Mouse (Mus musculus): Measurements from ENCODE around the gene Kcnh1. TPM values are rescaled to one million over a fixed set of nuclear protein-coding genes. Genes with fewer than 3 reads are reported as not detected.

Gene Kcnh1
- polyA plus RNA-seq, 1 experiment from 2014 or later, result 0.88 TPM

DNA sequence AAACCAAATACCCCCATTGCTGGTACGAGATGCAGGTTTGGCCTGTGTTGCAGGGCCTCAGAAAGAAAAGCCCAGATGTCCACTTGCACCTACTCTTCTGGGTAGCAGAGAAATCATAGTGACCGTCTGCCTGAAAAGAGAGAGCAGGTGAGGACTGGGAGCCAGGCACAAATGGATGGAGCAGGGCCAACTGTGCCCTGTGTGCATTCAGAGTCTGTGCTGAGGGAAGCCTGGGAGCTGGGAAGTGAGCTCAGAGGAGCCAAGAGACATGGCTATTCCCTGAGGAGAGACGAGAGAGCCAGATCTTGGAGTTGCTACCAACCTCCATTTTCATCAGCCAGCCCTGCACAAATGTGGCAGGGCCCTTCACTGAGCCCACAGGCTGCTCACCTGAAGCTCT is 93.8 kb downstream of the Kcnh1 start:
- H3K9ac ChIP-seq (ENCODE audit: low read length), result no peak overlapping the region
- no peak overlapping the region for H3K4me2 ChIP-seq (ENCODE audit: low read length)
- H3K27me3 ChIP-seq (replicated peaks; ENCODE audit: control insufficient read depth, insufficient read depth, low read length), result no peaks in the 10 kb centered on the region
- no peaks in the 10 kb centered on the region for H3K4me1 ChIP-seq (ENCODE audit: control insufficient read depth, insufficient read depth, low read length)
- no peaks in the 10 kb centered on the region for H3K9me3 ChIP-seq (replicated peaks; ENCODE audit: control insufficient read depth, low read length)
- no peak overlapping the region for H3K27ac ChIP-seq (ENCODE audit: low read depth, low read length)
- no peak for DNase-seq (ENCODE audit: low spot score)
- 78% methylated on average over 3 of the region's 3 CpGs for WGBS
- ATAC-seq, result no peak
- no peaks in the 10 kb centered on the region for H3K36me3 ChIP-seq (ENCODE audit: control insufficient read depth, insufficient read depth, low read length)
- H3K4me3 ChIP-seq (ENCODE audit: low read depth, low read length), result no peak overlapping the region

DNA sequence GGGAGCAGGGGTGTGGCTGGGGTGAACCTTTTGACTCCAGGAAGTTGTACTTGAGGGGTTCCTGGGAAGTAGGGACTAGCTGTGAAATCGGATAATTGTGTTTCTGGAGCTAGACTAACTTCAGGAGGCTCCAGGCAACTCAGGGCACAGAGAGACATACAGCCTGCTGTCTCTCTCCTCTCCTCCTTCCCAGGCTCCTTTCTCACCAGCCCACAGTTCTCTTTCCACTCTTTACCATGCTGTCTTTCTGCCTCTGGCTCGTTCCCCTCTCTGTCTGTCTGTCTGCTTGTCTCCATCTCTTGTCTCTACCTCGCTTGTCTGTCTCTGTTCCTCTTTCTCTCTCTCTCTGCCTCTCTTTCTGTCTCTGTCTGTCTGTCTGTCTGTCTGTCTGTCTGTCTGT is 94.4 kb downstream of the Kcnh1 start:
- no peaks in the 10 kb centered on the region for H3K27me3 ChIP-seq (replicated peaks; ENCODE audit: control insufficient read depth, insufficient read depth, low read length)
- 75% methylated on average over 3 of the region's 3 CpGs for WGBS
- no peak overlapping the region for H3K27ac ChIP-seq (ENCODE audit: low read depth, low read length)
- H3K9ac ChIP-seq (ENCODE audit: low read length), result no peak overlapping the region
- H3K4me2 ChIP-seq (ENCODE audit: low read length), result no peak overlapping the region
- H3K4me3 ChIP-seq (ENCODE audit: low read depth, low read length), result no peak overlapping the region
- H3K4me1 ChIP-seq (ENCODE audit: control insufficient read depth, insufficient read depth, low read length), result no peaks in the 10 kb centered on the region
- ATAC-seq (no peak), DNase-seq (ENCODE audit: low spot score) (no peak)
- no peaks in the 10 kb centered on the region for H3K36me3 ChIP-seq (ENCODE audit: control insufficient read depth, insufficient read depth, low read length)
- H3K9me3 ChIP-seq (replicated peaks; ENCODE audit: control insufficient read depth, low read length), result no peaks in the 10 kb centered on the region

DNA sequence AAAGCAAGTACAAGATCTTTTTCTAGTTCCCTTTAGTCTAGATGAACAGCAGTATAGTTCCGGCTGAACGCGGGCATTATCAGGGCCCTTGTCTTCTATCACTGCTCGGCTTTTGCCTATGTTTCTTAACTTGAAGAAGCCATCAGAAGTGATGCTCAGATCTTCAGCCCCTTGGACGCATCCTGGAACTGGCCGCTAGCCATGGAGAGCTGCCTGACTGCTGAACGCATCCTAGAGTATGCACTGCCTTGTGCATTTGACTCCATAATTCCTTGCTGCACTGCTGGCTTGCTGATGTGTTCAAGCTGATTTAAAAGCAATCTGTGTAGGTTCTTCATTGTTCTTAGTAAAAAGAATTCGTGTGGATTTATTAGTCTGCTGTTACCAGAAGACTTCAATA is 97.9 kb downstream of the Kcnh1 start:
- Histone ChIP-seq H3K27me3 (replicated peaks; ENCODE audit: control insufficient read depth, insufficient read depth, low read length) (no peaks in the 10 kb centered on the region), H3K4me3 (ENCODE audit: low read depth, low read length) (no peak overlapping the region), H3K4me1 (ENCODE audit: control insufficient read depth, insufficient read depth, low read length) (no peaks in the 10 kb centered on the region), H3K27ac (ENCODE audit: low read depth, low read length) (no peak overlapping the region), H3K36me3 (ENCODE audit: control insufficient read depth, insufficient read depth, low read length) (no peaks in the 10 kb centered on the region), H3K9ac (ENCODE audit: low read length) (no peak overlapping the region), H3K4me2 (ENCODE audit: low read length) (no peak overlapping the region), H3K9me3 (replicated peaks; ENCODE audit: control insufficient read depth, low read length) (no peaks in the 10 kb centered on the region)
- 86% methylated on average over 8 of the region's 8 CpGs for WGBS
- DNase-seq (ENCODE audit: low spot score), result no peak
- ATAC-seq, result no peak

DNA sequence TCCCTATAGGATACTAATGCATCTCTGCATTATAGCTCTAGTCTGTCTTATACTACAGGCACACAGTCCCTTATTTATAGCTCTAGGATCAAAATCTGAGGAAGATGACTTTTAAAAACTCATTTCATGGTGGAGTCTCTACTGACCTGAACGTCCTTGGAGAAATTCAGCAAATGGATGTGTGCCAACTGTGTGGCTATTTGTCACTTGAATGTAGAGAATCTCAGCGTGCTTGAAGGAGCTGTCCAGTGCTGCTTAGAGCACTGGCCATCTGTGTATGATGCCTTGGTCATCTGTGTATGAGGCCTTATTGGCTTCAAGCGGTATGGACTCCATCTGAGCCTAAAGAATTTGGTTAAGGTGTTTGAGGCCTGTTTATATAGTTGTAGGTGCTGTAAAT is 100.7 kb downstream of the Kcnh1 start:
- Histone ChIP-seq H3K9ac (ENCODE audit: low read length) (no peak overlapping the region), H3K4me3 (ENCODE audit: low read depth, low read length) (no peak overlapping the region), H3K9me3 (replicated peaks; ENCODE audit: control insufficient read depth, low read length) (no peaks in the 10 kb centered on the region), H3K4me1 (ENCODE audit: control insufficient read depth, insufficient read depth, low read length) (no peaks in the 10 kb centered on the region), H3K27me3 (replicated peaks; ENCODE audit: control insufficient read depth, insufficient read depth, low read length) (no peaks in the 10 kb centered on the region), H3K27ac (ENCODE audit: low read depth, low read length) (no peak overlapping the region), H3K36me3 (ENCODE audit: control insufficient read depth, insufficient read depth, low read length) (no peaks in the 10 kb centered on the region), H3K4me2 (ENCODE audit: low read length) (no peak overlapping the region)
- 74% methylated on average over 3 of the region's 3 CpGs for WGBS
- DNase-seq (ENCODE audit: low spot score), result no peak
- no peak for ATAC-seq

DNA sequence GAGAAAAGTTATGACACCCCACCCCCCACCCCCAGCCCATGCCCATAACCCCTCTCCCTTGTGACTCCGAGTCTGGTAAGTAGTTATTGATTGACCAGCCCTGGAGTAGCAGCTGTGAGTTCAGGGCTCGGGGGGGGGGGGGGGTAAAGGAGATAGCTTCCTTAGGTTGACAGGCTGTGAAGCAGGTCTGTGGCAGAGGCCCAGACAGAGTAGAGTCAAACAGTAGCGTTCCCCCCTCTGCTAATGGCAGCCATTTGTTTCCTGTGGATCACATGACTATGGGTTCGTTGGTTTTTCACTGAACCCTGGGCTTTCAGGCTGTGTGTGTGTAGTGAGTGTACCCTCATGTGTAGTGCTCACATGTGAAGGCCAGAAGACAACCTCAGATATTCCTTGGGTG is 102.8 kb downstream of the Kcnh1 start:
- Histone ChIP-seq H3K9ac (ENCODE audit: low read length) (no peak overlapping the region), H3K9me3 (replicated peaks; ENCODE audit: control insufficient read depth, low read length) (no peaks in the 10 kb centered on the region), H3K4me1 (ENCODE audit: control insufficient read depth, insufficient read depth, low read length) (no peaks in the 10 kb centered on the region), H3K27me3 (replicated peaks; ENCODE audit: control insufficient read depth, insufficient read depth, low read length) (no peaks in the 10 kb centered on the region), H3K36me3 (ENCODE audit: control insufficient read depth, insufficient read depth, low read length) (no peaks in the 10 kb centered on the region), H3K4me3 (ENCODE audit: low read depth, low read length) (no peak overlapping the region), H3K4me2 (ENCODE audit: low read length) (no peak overlapping the region), H3K27ac (ENCODE audit: low read depth, low read length) (no peak overlapping the region)
- 85% methylated on average over 3 of the region's 4 CpGs for WGBS
- DNase-seq (ENCODE audit: low spot score), result no peak
- no peak for ATAC-seq

DNA sequence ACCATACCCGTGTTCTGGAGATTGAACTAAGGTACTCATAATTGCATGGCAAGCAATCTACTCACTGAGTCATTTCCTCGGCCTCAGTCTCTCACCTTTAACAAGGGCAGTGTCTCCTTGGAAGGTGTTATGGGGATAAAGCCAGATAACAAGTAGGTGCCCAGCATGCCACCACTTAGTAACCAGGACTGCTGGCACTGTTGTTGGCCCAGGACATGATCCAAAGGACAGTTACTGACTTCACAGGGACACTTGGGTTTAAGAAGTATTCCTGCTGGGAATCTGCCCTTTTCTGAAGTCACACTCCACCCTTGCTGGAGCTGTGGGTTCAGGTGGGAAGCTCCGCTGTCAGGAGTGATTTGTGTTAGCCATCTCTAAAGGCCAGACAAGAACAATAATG is 103.3 kb downstream of the Kcnh1 start:
- ATAC-seq, result no peak
- no peaks in the 10 kb centered on the region for H3K9me3 ChIP-seq (replicated peaks; ENCODE audit: control insufficient read depth, low read length)
- H3K4me3 ChIP-seq (ENCODE audit: low read depth, low read length), result no peak overlapping the region
- H3K9ac ChIP-seq (ENCODE audit: low read length), result no peak overlapping the region
- no peak overlapping the region for H3K4me2 ChIP-seq (ENCODE audit: low read length)
- no peaks in the 10 kb centered on the region for H3K4me1 ChIP-seq (ENCODE audit: control insufficient read depth, insufficient read depth, low read length)
- no peaks in the 10 kb centered on the region for H3K27me3 ChIP-seq (replicated peaks; ENCODE audit: control insufficient read depth, insufficient read depth, low read length)
- no peaks in the 10 kb centered on the region for H3K36me3 ChIP-seq (ENCODE audit: control insufficient read depth, insufficient read depth, low read length)
- no peak overlapping the region for H3K27ac ChIP-seq (ENCODE audit: low read depth, low read length)
- DNase-seq (ENCODE audit: low spot score), result no peak
- WGBS, result 87% methylated on average over 3 of the region's 3 CpGs

DNA sequence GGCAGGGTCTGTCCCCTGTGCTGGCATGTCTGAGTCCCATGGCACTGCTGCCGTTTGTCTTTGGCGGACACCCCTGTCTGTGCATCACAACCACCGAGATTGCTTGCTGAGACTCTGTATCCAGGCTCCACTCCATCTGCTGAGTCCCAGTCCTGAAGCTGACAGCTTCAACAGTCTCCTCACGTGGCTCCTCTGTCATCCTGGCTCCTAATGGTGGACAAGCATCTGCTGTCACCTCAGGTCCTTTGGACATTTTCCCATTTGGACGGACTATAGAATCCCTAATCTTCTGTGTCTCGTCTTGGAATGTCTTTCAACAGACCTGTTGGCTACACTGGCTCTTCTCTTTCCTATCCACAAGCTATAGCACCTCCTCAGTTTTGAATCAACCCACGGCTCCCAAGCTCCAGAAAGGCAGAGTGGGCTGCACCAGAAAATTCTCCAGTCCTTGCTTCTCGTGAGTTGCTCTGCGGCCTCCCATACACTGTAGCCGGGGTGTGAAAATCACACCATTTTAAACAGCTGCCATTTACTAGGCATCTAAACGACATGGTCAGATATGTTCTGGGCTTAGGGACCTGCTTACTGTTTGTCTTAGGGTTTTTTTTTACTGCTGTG is 104.8 kb downstream of the Kcnh1 start:
- no peak for ATAC-seq

DNA sequence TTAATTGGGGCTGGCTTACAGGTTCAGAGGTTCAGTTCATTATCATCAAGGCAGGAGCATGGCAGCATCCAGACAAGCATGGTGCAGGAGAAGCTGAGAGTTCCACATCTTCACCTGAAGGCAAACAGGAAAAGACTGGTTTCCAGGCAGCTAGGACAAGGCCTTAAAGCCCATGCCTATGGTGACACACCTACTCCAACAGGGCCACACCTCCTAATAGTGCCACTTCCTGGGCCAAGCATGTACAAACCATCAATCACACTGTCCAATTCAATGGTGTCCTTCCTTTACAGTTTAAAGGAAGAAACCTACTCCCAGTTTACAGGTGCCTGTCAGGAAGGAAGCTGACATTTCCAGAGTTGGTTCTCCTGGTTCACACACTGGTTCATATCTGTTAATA is 105.3 kb downstream of the Kcnh1 start:
- H3K27me3 ChIP-seq (replicated peaks; ENCODE audit: control insufficient read depth, insufficient read depth, low read length), result no peaks in the 10 kb centered on the region
- H3K4me2 ChIP-seq (ENCODE audit: low read length), result no peak overlapping the region
- H3K4me3 ChIP-seq (ENCODE audit: low read depth, low read length), result no peak overlapping the region
- ATAC-seq (no peak), DNase-seq (ENCODE audit: low spot score) (no peak)
- no peaks in the 10 kb centered on the region for H3K9me3 ChIP-seq (replicated peaks; ENCODE audit: control insufficient read depth, low read length)
- no peaks in the 10 kb centered on the region for H3K4me1 ChIP-seq (ENCODE audit: control insufficient read depth, insufficient read depth, low read length)
- no peaks in the 10 kb centered on the region for H3K36me3 ChIP-seq (ENCODE audit: control insufficient read depth, insufficient read depth, low read length)
- H3K27ac ChIP-seq (ENCODE audit: low read depth, low read length), result no peak overlapping the region
- H3K9ac ChIP-seq (ENCODE audit: low read length), result no peak overlapping the region

More for the DNA sequence above, 104.8 kb downstream of the Kcnh1 start:
- H3K4me1 ChIP-seq (ENCODE audit: control insufficient read depth, insufficient read depth, low read length), result no peaks in the 10 kb centered on the region
- H3K4me3 ChIP-seq (ENCODE audit: low read depth, low read length), result no peak overlapping the region
- no peaks in the 10 kb centered on the region for H3K9me3 ChIP-seq (replicated peaks; ENCODE audit: control insufficient read depth, low read length)
- no peak overlapping the region for H3K9ac ChIP-seq (ENCODE audit: low read length)
- no peaks in the 10 kb centered on the region for H3K27me3 ChIP-seq (replicated peaks; ENCODE audit: control insufficient read depth, insufficient read depth, low read length)
- H3K4me2 ChIP-seq (ENCODE audit: low read length), result no peak overlapping the region
- H3K36me3 ChIP-seq (ENCODE audit: control insufficient read depth, insufficient read depth, low read length), result no peaks in the 10 kb centered on the region
- 80% methylated on average over 11 of the region's 11 CpGs for WGBS
- H3K27ac ChIP-seq (ENCODE audit: low read depth, low read length), result no peak overlapping the region
- no peak for DNase-seq (ENCODE audit: low spot score)

DNA sequence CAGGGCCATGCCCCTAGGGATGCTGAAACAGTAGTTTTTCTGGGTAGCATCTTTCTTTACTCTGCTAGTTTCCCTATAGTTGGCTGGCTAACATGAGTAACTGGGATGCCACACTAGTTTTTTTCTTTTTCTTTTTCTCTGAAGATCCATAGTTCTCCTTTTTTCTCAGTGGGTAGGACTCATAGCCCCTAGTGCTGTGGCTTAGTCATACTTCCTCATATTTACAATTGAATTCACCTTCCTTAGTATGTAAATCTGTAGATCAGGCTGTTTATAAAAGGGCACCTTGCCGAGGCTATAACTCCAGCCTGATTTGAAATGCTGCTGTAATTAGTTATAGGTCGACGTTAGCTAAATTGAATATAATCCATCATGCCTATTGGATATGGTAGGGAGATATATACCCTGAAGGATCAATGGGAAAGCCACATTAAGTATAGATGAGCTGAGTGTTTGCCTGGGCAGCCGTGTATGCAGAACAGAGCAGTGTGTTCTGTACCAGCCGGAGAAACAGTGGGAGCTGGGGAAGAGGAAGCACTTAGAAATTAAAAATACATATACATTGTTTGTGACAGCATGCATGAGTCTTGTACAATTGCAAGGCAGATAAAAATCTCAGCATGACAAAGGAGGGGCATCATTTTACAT is 107.0 kb downstream of the Kcnh1 start:
- Histone ChIP-seq H3K4me2 (ENCODE audit: low read length) (no peak overlapping the region), H3K27ac (ENCODE audit: low read depth, low read length) (no peak overlapping the region), H3K27me3 (replicated peaks; ENCODE audit: control insufficient read depth, insufficient read depth, low read length) (no peaks in the 10 kb centered on the region), H3K9ac (ENCODE audit: low read length) (no peak overlapping the region), H3K4me1 (ENCODE audit: control insufficient read depth, insufficient read depth, low read length) (no peaks in the 10 kb centered on the region), H3K9me3 (replicated peaks; ENCODE audit: control insufficient read depth, low read length) (no peaks in the 10 kb centered on the region), H3K4me3 (ENCODE audit: low read depth, low read length) (no peak overlapping the region), H3K36me3 (ENCODE audit: control insufficient read depth, insufficient read depth, low read length) (no peaks in the 10 kb centered on the region)
- no peak for DNase-seq (ENCODE audit: low spot score)
- no peak for ATAC-seq
- 80% methylated on average over 5 of the region's 5 CpGs for WGBS

Data from forebrain, embryonic 14.5 days (tissue).